Mouse (Mus musculus) embryonic facial prominence, embryonic 15.5 days (tissue): ENCODE results near the gene Rgs17. TPM values are rescaled to one million over a fixed set of nuclear protein-coding genes. Genes with fewer than 3 reads are reported as not detected.

Source experiments
- ATAC-seq: fragments of 200-750 bp; cut with Nextera tagmentation; 2 replicates; pipeline ENCODE4 v1.8.0; 2017; ENCODE audit warnings: low read depth, moderate TSS enrichment; ENCODE audit not compliant: insufficient number of reproducible peaks, low FRiP score, low TSS enrichment
- H3K27ac ChIP-seq: fragments of 300-500 bp; sonication (generic); replicated peaks from 2 replicates; pipeline ENCODE4 v1.5.1; 2015; ENCODE audit warnings: mild to moderate bottlenecking, inconsistent platforms
- H3K27me3 ChIP-seq: fragments of 300-500 bp; sonication (generic); 2 replicates; pipeline ENCODE4 v1.6.1; 2015; ENCODE audit warnings: inconsistent platforms
- H3K36me3 ChIP-seq: fragments of 300-500 bp; sonication (generic); 2 replicates; pipeline ENCODE4 v1.6.1; 2015; ENCODE audit warnings: mild to moderate bottlenecking, inconsistent platforms
- H3K4me1 ChIP-seq: fragments of 300-500 bp; sonication (generic); 2 replicates; pipeline ENCODE4 v1.6.1; 2015; ENCODE audit warnings: inconsistent platforms
- H3K4me2 ChIP-seq: fragments of 300-500 bp; sonication (generic); replicated peaks from 2 replicates; pipeline ENCODE4 v1.6.1; 2015; ENCODE audit warnings: mild to moderate bottlenecking, inconsistent platforms
- H3K4me3 ChIP-seq: fragments of 300-500 bp; sonication (generic); replicated peaks from 2 replicates; pipeline ENCODE4 v1.5.1; 2015; ENCODE audit warnings: mild to moderate bottlenecking, inconsistent platforms
- H3K9ac ChIP-seq: fragments of 300-500 bp; sonication (generic); 2 replicates; pipeline ENCODE4 v1.6.1; 2015; ENCODE audit warnings: inconsistent platforms
- H3K9me3 ChIP-seq: fragments of 300-500 bp; sonication (generic); replicated peaks from 2 replicates; pipeline ENCODE4 v1.6.1; 2016; ENCODE audit warnings: inconsistent platforms
- WGBS: fragments of 180-500 bp; shearing (Covaris S2); methylation state at CpG from one replicate; pipeline ENCODE4 v1.1.7; 2015; 5-methylcytosine and 5-hydroxymethylcytosine counted together
- polyA plus RNA-seq: library from polyadenylated mRNA; unstranded; fragments of >200 nt; fragmentation: Nextera tagmentation; extraction: Ambion mirVana; gene quantifications from 2 replicates; pipeline ENCODE4 v1.2.1, GENCODE M21; 2015

Rgs17 gene
- polyA plus RNA-seq, 1 experiment from 2014 or later: 2.0 TPM

GRCm38 (mm10) chr10:5867981-5868552 is 54.1 kb downstream of the Rgs17 start:
- no peak overlapping the region for H3K27ac ChIP-seq
- H3K36me3 ChIP-seq: no peaks in the 10 kb centered on the region
- no peaks in the 10 kb centered on the region for H3K27me3 ChIP-seq
- no peak overlapping the region for H3K4me2 ChIP-seq
- H3K4me3 ChIP-seq: no peak overlapping the region
- no peak for ATAC-seq
- WGBS: 51% methylated on average over 11 of the region's 11 CpGs
- H3K9me3 ChIP-seq: no peaks in the 10 kb centered on the region
- H3K4me1 ChIP-seq: no peaks in the 10 kb centered on the region
- H3K9ac ChIP-seq: no peak overlapping the region

DNA sequence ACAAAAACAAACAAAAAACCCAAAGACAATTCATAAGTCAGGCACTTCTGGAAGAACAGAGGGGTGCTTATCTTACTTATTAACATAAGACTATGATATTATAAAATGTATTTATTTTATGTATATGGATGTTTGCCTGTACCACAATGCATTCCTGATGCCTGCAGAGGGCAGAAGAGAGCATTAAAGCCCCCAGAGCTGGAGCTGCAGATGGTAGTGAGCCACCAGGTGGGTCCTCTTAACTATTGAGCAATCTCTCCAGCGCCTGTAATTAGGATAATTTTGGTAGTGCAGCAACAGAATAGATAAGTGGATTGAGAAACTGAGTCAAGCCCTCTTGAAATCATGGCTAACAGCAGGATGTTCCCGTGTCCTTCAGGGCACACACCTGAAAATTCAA is 56.2 kb downstream of the Rgs17 start:
- Histone ChIP-seq H3K9ac (no peak overlapping the region), H3K27me3 (no peaks in the 10 kb centered on the region), H3K9me3 (no peaks in the 10 kb centered on the region), H3K36me3 (no peaks in the 10 kb centered on the region), H3K4me1 (no peaks in the 10 kb centered on the region), H3K4me2 (no peak overlapping the region), H3K4me3 (no peak overlapping the region), H3K27ac (no peak overlapping the region)
- 52% methylated on average over 2 of the region's 2 CpGs for WGBS
- no peak for ATAC-seq

- Histone ChIP-seq H3K9ac (no peak overlapping the region), H3K4me2 (no peak overlapping the region), H3K4me3 (no peak overlapping the region), H3K4me1 (no peaks in the 10 kb centered on the region), H3K27ac (no peak overlapping the region), H3K27me3 (no peaks in the 10 kb centered on the region), H3K36me3 (no peaks in the 10 kb centered on the region), H3K9me3 (no peaks in the 10 kb centered on the region)
- WGBS: 97% methylated on average over 3 of the region's 3 CpGs
- no peak for ATAC-seq
Measured at GRCm38 (mm10) chr10:5862669-5863068, 59.5 kb downstream of the Rgs17 start.

DNA sequence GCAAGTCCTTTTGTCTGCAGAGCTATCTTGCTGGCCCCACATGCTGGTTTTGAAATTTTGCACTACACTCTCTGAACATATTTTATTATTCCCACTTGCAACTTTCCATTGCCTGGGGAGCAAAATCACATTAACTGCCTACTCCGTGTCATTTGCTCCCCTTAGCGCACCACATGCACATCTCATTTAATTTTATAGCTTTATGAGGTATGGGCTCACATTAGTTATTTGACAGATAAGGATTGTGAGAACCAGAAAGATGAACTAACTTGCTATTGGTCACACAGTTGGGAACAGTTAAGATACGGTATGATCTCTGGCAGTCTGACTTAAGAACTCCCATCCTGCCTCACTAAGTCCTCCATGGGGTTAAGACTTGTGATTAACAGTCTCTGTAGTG is 61.4 kb downstream of the Rgs17 start:
- H3K27me3 ChIP-seq: no peaks in the 10 kb centered on the region
- H3K9ac ChIP-seq: no peak overlapping the region
- H3K9me3 ChIP-seq: no peaks in the 10 kb centered on the region
- no peak for ATAC-seq
- no peak overlapping the region for H3K27ac ChIP-seq
- no peaks in the 10 kb centered on the region for H3K36me3 ChIP-seq
- no peak overlapping the region for H3K4me2 ChIP-seq
- H3K4me1 ChIP-seq: no peaks in the 10 kb centered on the region
- WGBS: 76% methylated on average over 3 of the region's 3 CpGs
- H3K4me3 ChIP-seq: no peak overlapping the region

- ATAC-seq: no peak
- no peak overlapping the region for H3K27ac ChIP-seq
- no peaks in the 10 kb centered on the region for H3K4me1 ChIP-seq
- no peaks in the 10 kb centered on the region for H3K9me3 ChIP-seq
- H3K4me3 ChIP-seq: no peak overlapping the region
- 69% methylated on average over 4 of the region's 4 CpGs for WGBS
- no peak overlapping the region for H3K4me2 ChIP-seq
- no peaks in the 10 kb centered on the region for H3K27me3 ChIP-seq
- H3K36me3 ChIP-seq: no peaks in the 10 kb centered on the region
- H3K9ac ChIP-seq: no peak overlapping the region
Measured at GRCm38 (mm10) chr10:5859729-5860128, 62.5 kb downstream of the Rgs17 start.

DNA sequence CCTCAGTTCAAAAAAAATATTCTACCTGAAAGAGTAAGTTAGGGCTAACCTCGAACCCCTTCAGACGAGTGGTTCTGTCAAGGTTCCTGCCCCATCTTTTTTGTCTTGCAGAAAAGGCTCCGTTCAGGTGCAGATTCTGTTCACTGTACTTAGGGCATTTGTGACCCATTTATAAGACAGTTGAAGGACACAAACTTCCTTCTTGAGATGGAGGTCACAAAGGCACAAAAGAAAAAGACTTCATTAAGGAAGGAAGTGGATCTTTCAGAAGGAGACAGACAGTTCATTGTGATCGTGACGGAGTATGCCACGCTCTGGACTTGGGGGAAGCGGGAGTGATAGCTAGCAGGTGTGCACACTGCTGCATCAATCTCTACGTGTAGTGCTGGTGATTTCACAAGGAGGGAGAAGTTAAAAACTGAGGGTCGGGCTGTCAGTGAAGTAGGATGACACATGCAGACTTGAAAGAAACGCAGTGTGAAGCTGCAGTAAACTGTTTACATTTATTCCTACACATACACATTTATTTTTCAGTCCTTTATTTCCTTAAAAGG is 64.1 kb downstream of the Rgs17 start:
- H3K36me3 ChIP-seq: no peaks in the 10 kb centered on the region
- no peaks in the 10 kb centered on the region for H3K4me1 ChIP-seq
- no peak overlapping the region for H3K4me2 ChIP-seq

GRCm38 (mm10) chr10:5853290-5853868 is 68.8 kb downstream of the Rgs17 start:
- H3K9me3 ChIP-seq: no peaks in the 10 kb centered on the region
- H3K9ac ChIP-seq: no peak overlapping the region
- H3K36me3 ChIP-seq: no peaks in the 10 kb centered on the region
- 73% methylated on average over 8 of the region's 8 CpGs for WGBS
- no peak overlapping the region for H3K4me2 ChIP-seq
- H3K27ac ChIP-seq: no peak overlapping the region
- no peak overlapping the region for H3K4me3 ChIP-seq
- 0 out of 2 replicates have a peak, but pooled peaks cover 3% of the 10 kb centered on the region for H3K4me1 ChIP-seq
- no peak for ATAC-seq
- no peaks in the 10 kb centered on the region for H3K27me3 ChIP-seq

More for the DNA sequence above, 64.1 kb downstream of the Rgs17 start:
- no peak for ATAC-seq
- no peak overlapping the region for H3K4me3 ChIP-seq
- no peaks in the 10 kb centered on the region for H3K9me3 ChIP-seq
- H3K27me3 ChIP-seq: no peaks in the 10 kb centered on the region
- H3K9ac ChIP-seq: no peak overlapping the region
- 54% methylated on average over 10 of the region's 10 CpGs for WGBS
- H3K27ac ChIP-seq: no peak overlapping the region

DNA sequence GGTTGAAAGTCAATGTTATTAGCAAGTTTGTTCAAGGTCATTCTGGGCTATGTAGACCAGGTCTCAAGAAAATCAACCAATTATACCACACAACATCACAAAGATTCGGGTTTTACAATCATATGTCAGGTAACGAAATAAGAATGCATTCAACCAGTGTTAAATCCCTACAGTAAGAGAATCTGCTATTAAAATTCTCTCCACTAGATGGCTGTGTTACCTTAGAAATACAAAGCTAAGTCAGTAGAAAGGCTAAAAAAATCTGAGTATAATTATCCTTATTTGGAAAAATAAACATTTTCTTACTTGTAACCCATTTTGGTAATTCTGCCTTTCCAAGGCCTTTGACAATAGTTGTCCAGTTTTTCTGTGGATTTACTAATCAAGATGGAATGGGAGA is 75.3 kb downstream of the Rgs17 start:
- no peak for ATAC-seq
- Histone ChIP-seq H3K36me3 (no peaks in the 10 kb centered on the region), H3K4me2 (no peak overlapping the region), H3K27ac (no peak overlapping the region), H3K9me3 (no peaks in the 10 kb centered on the region), H3K4me3 (no peak overlapping the region), H3K9ac (no peak overlapping the region), H3K4me1 (0 out of 2 replicates have a peak, but pooled peaks cover 3% of the 10 kb centered on the region), H3K27me3 (no peaks in the 10 kb centered on the region)
- WGBS: 27% methylated on average over 2 of the region's 2 CpGs

DNA sequence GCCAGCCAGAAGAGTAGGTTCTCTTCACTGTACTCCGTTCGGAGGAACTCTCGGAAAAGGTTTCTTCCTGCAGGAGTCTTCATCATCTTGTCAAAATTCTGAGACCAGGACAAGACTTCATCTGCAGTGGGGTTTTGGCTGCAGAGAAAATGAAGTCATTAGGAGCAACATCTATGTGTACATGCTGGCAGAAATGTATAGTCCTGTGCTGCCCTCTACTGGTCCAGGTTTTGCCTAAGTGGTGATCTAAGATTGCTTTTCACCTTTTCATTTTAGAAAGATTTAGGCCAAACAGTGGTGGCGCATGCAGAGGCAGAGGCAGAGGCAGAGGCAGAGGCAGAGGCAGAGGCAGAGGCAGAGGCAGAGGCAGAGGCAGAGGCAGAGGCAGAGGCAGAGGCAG is 80.8 kb downstream of the Rgs17 start:
- no peaks in the 10 kb centered on the region for H3K27me3 ChIP-seq
- no peaks in the 10 kb centered on the region for H3K9me3 ChIP-seq
- no peaks in the 10 kb centered on the region for H3K36me3 ChIP-seq
- no peak for ATAC-seq
- no peak overlapping the region for H3K4me2 ChIP-seq
- 83% methylated on average over 4 of the region's 4 CpGs for WGBS
- no peaks in the 10 kb centered on the region for H3K4me1 ChIP-seq
- H3K27ac ChIP-seq: no peak overlapping the region
- no peak overlapping the region for H3K9ac ChIP-seq
- H3K4me3 ChIP-seq: no peak overlapping the region

DNA sequence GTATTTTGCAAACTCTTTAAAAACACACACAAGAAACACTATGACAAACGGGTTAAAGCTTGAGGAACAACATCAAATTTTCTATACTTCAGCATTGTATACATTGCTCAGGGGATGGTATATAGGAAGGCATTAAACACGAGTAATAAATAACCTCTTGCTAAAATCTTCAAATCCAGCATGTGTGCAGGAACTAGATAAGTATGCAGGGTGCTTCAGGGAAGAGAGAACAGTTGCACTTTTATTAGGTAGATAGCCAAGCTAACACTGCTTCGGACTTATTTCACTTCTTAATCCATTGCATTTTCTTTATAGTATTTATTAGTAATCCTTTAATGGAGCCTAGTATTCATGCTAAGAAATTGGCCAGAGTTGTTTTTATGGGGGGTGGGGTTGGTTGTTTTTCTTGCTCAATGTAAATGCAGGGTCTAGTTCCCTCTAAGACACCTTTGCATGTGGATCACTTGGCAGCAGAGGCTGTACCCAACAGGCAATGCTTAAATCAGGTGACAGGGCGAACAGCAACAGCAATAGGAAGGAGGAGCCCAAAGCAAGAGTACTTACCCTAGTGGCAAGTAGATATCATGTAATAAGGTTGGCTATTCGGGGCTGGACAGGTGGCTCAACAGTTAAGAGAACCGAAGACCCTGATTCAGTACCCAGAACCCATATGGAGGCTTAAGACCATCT is 95.7 kb downstream of the Rgs17 start:
- ATAC-seq: no peak
- Histone ChIP-seq H3K27ac (no peak overlapping the region), H3K9me3 (no peaks in the 10 kb centered on the region), H3K4me1 (peaks cover 13% of the 10 kb centered on the region), H3K4me3 (no peak overlapping the region), H3K9ac (no peak overlapping the region), H3K27me3 (no peaks in the 10 kb centered on the region), H3K4me2 (no peak overlapping the region), H3K36me3 (no peaks in the 10 kb centered on the region)
- WGBS: 73% methylated on average over 6 of the region's 6 CpGs

DNA sequence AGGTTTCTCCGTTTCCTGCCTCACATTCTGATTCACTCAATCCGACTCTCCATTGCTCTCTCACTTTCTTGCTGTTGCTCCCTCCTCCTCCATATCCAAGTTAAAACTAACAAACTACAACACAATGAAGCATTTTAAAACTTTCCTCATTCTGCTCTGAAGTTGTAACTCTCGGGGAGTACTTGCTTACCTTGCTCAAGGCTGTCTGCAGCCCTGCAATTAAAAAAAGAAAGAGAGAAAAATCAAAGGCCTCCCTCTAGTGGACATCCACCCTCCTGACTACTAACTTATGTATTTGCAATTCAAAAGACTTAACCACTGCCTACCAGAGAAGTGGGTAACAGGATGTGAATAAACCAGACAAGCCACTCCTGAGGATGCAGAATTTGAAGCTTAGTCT is 97.4 kb downstream of the Rgs17 start:
- H3K4me3 ChIP-seq: peak overlapping the region; percentile 92
- H3K36me3 ChIP-seq: peaks cover 1% of the 10 kb centered on the region
- peak overlapping the region; percentile 59 for H3K4me2 ChIP-seq
- 0% methylated on average over 3 of the region's 3 CpGs for WGBS
- peak overlapping the region; percentile 94 for H3K27ac ChIP-seq
- no peak for ATAC-seq
- H3K27me3 ChIP-seq: no peaks in the 10 kb centered on the region
- H3K4me1 ChIP-seq: peaks cover 13% of the 10 kb centered on the region
- H3K9ac ChIP-seq: no peak overlapping the region
- H3K9me3 ChIP-seq: no peaks in the 10 kb centered on the region
